Comparison of ENCODE assay signal across 23 mouse cellular contexts in genomic region chr1:32553459-32553858, GRCm38 (mm10). TPM values are rescaled to one million over a fixed set of nuclear protein-coding genes. Genes with fewer than 3 reads are reported as not detected.
A peak's percentile ranks its signal among the peaks of the same experiment; 100 is the strongest.
DNase-seq lines count a peak whose midpoint lies in the region; ATAC-seq and TF ChIP-seq lines count a peak whose summit lies in the region.
"Had no signal": no experiment of that assay in that cellular context is flagged by ENCODE, and none has a peak within 500 bp of the region (broad histone marks: within the 10 kb centered on the region; RNA-seq: fewer than 3 reads in every experiment).

No protein-coding gene starts in this region.

- no peak overlapping the region for H3K27ac ChIP-seq in forebrain, embryonic 13.5 days
- H3K27ac ChIP-seq in forebrain, embryonic 10.5 days = no peak overlapping the region
- H3K27ac ChIP-seq in forebrain, embryonic 15.5 days (replicated peaks) = no peak overlapping the region
- H3K27ac ChIP-seq in forebrain, embryonic 12.5 days = no peak overlapping the region
- H3K27ac ChIP-seq in forebrain, postnatal 0 days (ENCODE audit: low read depth, low read length) = no peak overlapping the region
- H3K27ac ChIP-seq: embryonic facial prominence, embryonic 13.5 days; embryonic facial prominence, embryonic 15.5 days had no signal

- no peaks in the 10 kb centered on the region for H3K27me3 ChIP-seq in forebrain, embryonic 13.5 days
- H3K27me3 ChIP-seq in forebrain, embryonic 10.5 days (ENCODE audit: poor library complexity, severe bottlenecking) = no peaks in the 10 kb centered on the region
- no peaks in the 10 kb centered on the region for H3K27me3 ChIP-seq in forebrain, embryonic 15.5 days
- no peaks in the 10 kb centered on the region for H3K27me3 ChIP-seq in forebrain, embryonic 12.5 days
- H3K27me3 ChIP-seq in forebrain, postnatal 0 days (ENCODE audit: insufficient read depth, low read length) = no peaks in the 10 kb centered on the region
- H3K27me3 ChIP-seq: CH12.LX; embryonic facial prominence, embryonic 13.5 days; embryonic facial prominence, embryonic 15.5 days; Patski had no signal

- H3K4me3 ChIP-seq in forebrain, embryonic 13.5 days = no peak overlapping the region
- H3K4me3 ChIP-seq in forebrain, embryonic 10.5 days = no peak overlapping the region
- no peak overlapping the region for H3K4me3 ChIP-seq in forebrain, embryonic 15.5 days
- no peak overlapping the region for H3K4me3 ChIP-seq in forebrain, embryonic 12.5 days (replicated peaks)
- H3K4me3 ChIP-seq in forebrain, postnatal 0 days (ENCODE audit: low read depth, low read length) = no peak overlapping the region
- H3K4me3 ChIP-seq: embryonic facial prominence, embryonic 13.5 days; embryonic facial prominence, embryonic 15.5 days; erythroblast, embryonic 14.5 days had no signal

- H3K36me3 ChIP-seq in forebrain, embryonic 13.5 days (ENCODE audit: poor library complexity, severe bottlenecking) = no peaks in the 10 kb centered on the region
- no peaks in the 10 kb centered on the region for H3K36me3 ChIP-seq in forebrain, embryonic 10.5 days (replicated peaks)
- H3K36me3 ChIP-seq in forebrain, embryonic 15.5 days = no peaks in the 10 kb centered on the region
- H3K36me3 ChIP-seq in forebrain, embryonic 12.5 days (replicated peaks) = no peaks in the 10 kb centered on the region
- no peaks in the 10 kb centered on the region for H3K36me3 ChIP-seq in forebrain, postnatal 0 days (ENCODE audit: insufficient read depth)
- H3K36me3 ChIP-seq: embryonic facial prominence, embryonic 13.5 days; embryonic facial prominence, embryonic 15.5 days; G1E had no signal

- H3K4me1 ChIP-seq in forebrain, embryonic 13.5 days = 0 out of 2 replicates have a peak, but pooled peaks cover 4% of the 10 kb centered on the region
- H3K4me1 ChIP-seq in forebrain, embryonic 10.5 days = no peaks in the 10 kb centered on the region
- peaks cover 7% of the 10 kb centered on the region for H3K4me1 ChIP-seq in forebrain, embryonic 15.5 days
- H3K4me1 ChIP-seq in forebrain, embryonic 12.5 days = no peaks in the 10 kb centered on the region
- H3K4me1 ChIP-seq in forebrain, postnatal 0 days (ENCODE audit: insufficient read depth) = no peaks in the 10 kb centered on the region
- H3K4me1 ChIP-seq: embryonic facial prominence, embryonic 13.5 days; embryonic facial prominence, embryonic 15.5 days had no signal

- TF ChIP-seq POLR2A in brain, embryonic 14.5 days (IDR thresholded peaks at IDR 0.05; ENCODE audit: borderline replicate concordance, extremely low read depth, insufficient read depth, insufficient read length, poor library complexity, severe bottlenecking) = no peak

- WGBS in forebrain, embryonic 13.5 days = 87% methylated on average over 3 of the region's 3 CpGs
- 90% methylated on average over 3 of the region's 3 CpGs for WGBS in forebrain, embryonic 10.5 days
- 70% methylated on average over 3 of the region's 3 CpGs for WGBS in forebrain, embryonic 15.5 days
- WGBS in forebrain, embryonic 12.5 days = 91% methylated on average over 3 of the region's 3 CpGs
- whole genome bisulfite sequencing in forebrain, postnatal 0 days = 58% methylated on average over 3 of the region's 3 CpGs

- H3K9ac ChIP-seq in forebrain, embryonic 13.5 days = no peak overlapping the region
- no peak overlapping the region for H3K9ac ChIP-seq in forebrain, embryonic 15.5 days (replicated peaks)
- no peak overlapping the region for H3K9ac ChIP-seq in forebrain, embryonic 12.5 days
- no peak overlapping the region for H3K9ac ChIP-seq in forebrain, postnatal 0 days
- H3K9ac ChIP-seq: embryonic facial prominence, embryonic 13.5 days; embryonic facial prominence, embryonic 15.5 days had no signal

- DNase-seq in forebrain, embryonic 10.5 days (ENCODE audit: extremely low spot score, low spot score) = no peak
- DNase-seq in brain, embryonic 14.5 days (ENCODE audit: low read depth) = peak; percentile 57
- DNase-seq in forebrain, postnatal 0 days = peak; percentile 30
- DNase-seq in cerebellum, adult 9-10 months = no peak
- DNase-seq: adrenal gland, adult 8-10 months; adrenal gland, postnatal 14 days; adrenal gland, postnatal 36 days; B cell, adult 2 months; cerebellum, adult 11 months; cerebellum, adult 9-11 months had no signal

- H3K9me3 ChIP-seq in forebrain, embryonic 13.5 days (replicated peaks) = no peaks in the 10 kb centered on the region
- H3K9me3 ChIP-seq in forebrain, embryonic 10.5 days = no peaks in the 10 kb centered on the region
- H3K9me3 ChIP-seq in forebrain, embryonic 15.5 days = no peaks in the 10 kb centered on the region
- H3K9me3 ChIP-seq in forebrain, embryonic 12.5 days = no peaks in the 10 kb centered on the region
- H3K9me3 ChIP-seq in forebrain, postnatal 0 days (ENCODE audit: low read length) = no peaks in the 10 kb centered on the region
- H3K9me3 ChIP-seq: embryonic facial prominence, embryonic 13.5 days; embryonic facial prominence, embryonic 15.5 days; G1E had no signal

- no peak for TF ChIP-seq CTCF in brain, embryonic 14.5 days (IDR thresholded peaks at IDR 0.05; ENCODE audit: borderline replicate concordance, extremely low read depth, insufficient read depth, insufficient read length)
- no peak for TF ChIP-seq CTCF in forebrain, postnatal 0 days (IDR thresholded peaks at IDR 0.05; ENCODE audit: low read depth)

- no peak overlapping the region for H3K4me2 ChIP-seq in forebrain, embryonic 13.5 days
- no peak overlapping the region for H3K4me2 ChIP-seq in forebrain, embryonic 15.5 days (replicated peaks)
- no peak overlapping the region for H3K4me2 ChIP-seq in forebrain, embryonic 12.5 days
- no peak overlapping the region for H3K4me2 ChIP-seq in forebrain, postnatal 0 days (ENCODE audit: low read depth)
- H3K4me2 ChIP-seq: embryonic facial prominence, embryonic 13.5 days; embryonic facial prominence, embryonic 15.5 days had no signal

- peak; percentile 37; the same call in 1 of the 2 replicates for ATAC-seq in forebrain, embryonic 13.5 days
- ATAC-seq in forebrain, embryonic 15.5 days (replicated peaks) = peak; percentile 55; the same call in 1 of the 2 replicates
- no peak for ATAC-seq in forebrain, embryonic 12.5 days (ENCODE audit: low FRiP score)
- ATAC-seq in forebrain, postnatal 0 days = peak; percentile 50
- ATAC-seq: activated CD4-positive, CD25-positive, alpha-beta regulatory T cell, adult 4 months; CD4-positive, CD25-positive, alpha-beta regulatory T cell, adult 4 months; Patski had no signal

RNA-seq across cellular contexts. Expression of gene Gm5415, which starts 6.4 kb away (rescaled TPM):
- 0.58 and 0.59 TPM in 2 replicates for polyA plus RNA-seq in forebrain, embryonic 13.5 days (2015; fragmentation: Nextera tagmentation; extraction: Ambion mirVana)
- 0.05 and 0.07 TPM in 2 replicates for polyA plus RNA-seq in forebrain, embryonic 10.5 days (2016; fragmentation: Nextera tagmentation; extraction: Ambion mirVana)
- polyA plus RNA-seq in forebrain, embryonic 15.5 days (2015; fragmentation: Nextera tagmentation; extraction: Ambion mirVana) = 0.68 and 1.1 TPM in 2 replicates
- 0.38 and 0.40 TPM in 2 replicates for polyA plus RNA-seq in forebrain, embryonic 12.5 days (2016; fragmentation: Nextera tagmentation; extraction: Ambion mirVana)
- polyA plus RNA-seq in brain, embryonic 14.5 days (2012; rRNA removed) = not detected in 2 replicates
- not detected in 2 replicates for total RNA-seq in forebrain, postnatal 0 days (2014; rRNA removed)
- 0.04 and 0.21 TPM in 2 replicates for polyA plus RNA-seq in forebrain, postnatal 0 days (2015; fragmentation: Nextera tagmentation; extraction: Ambion mirVana)
- total RNA-seq: adrenal gland, adult 18-20 months; adrenal gland, adult 8-10 months; adrenal gland, postnatal 14 days; adrenal gland, postnatal 36 days; CH12.LX; common myeloid progenitor, adult 5-6 weeks had no signal
- polyA plus RNA-seq: activated CD4-positive, CD25-positive, alpha-beta regulatory T cell, adult 4 months; CD4-positive, CD25-positive, alpha-beta regulatory T cell, adult 4 months; erythroblast, embryonic 14.5 days; G1E; Patski had no signal

Comparison
In these comparisons a context has a peak if more than half of its experiments do, and no peak if none do; other contexts are left out.
1. DNase-seq: peak in brain, embryonic 14.5 days (single experiment) and forebrain, postnatal 0 days (single experiment); none in forebrain, embryonic 10.5 days (single experiment) and cerebellum, adult 9-10 months (single experiment).